Mouse (Mus musculus) thymus, adult 2 months (tissue): ENCODE measurements around the gene Cttn. TPM values are rescaled to one million over a fixed set of nuclear protein-coding genes. Genes with fewer than 3 reads are reported as not detected.

Source experiments
- DNase-seq: peaks from one replicate; pipeline ENCODE4 v3.0.0; 2021
- H3K27ac ChIP-seq: fragments of 200-500 bp; 2 replicates; pipeline ENCODE4 v1.5.1; 2012; ENCODE audit warnings: low read length, control low read depth; ENCODE audit not compliant: control insufficient read depth, insufficient read depth
- H3K27me3 ChIP-seq: fragments of 200-500 bp; 2 replicates; pipeline ENCODE4 v1.6.1; 2012; ENCODE audit warnings: mild to moderate bottlenecking, low read length, moderate library complexity, mixed read lengths; ENCODE audit not compliant: control insufficient read depth, insufficient read depth
- H3K36me3 ChIP-seq: fragments of 200-500 bp; 2 replicates; pipeline ENCODE4 v1.6.1; 2012; ENCODE audit warnings: mild to moderate bottlenecking, low read length, moderate library complexity; ENCODE audit not compliant: control insufficient read depth, insufficient read depth
- H3K4me1 ChIP-seq: fragments of 200-500 bp; replicated peaks from 2 replicates; pipeline ENCODE4 v1.6.1; 2012; ENCODE audit warnings: low read length; ENCODE audit not compliant: control insufficient read depth, insufficient read depth
- H3K4me3 ChIP-seq: fragments of 200-500 bp; 2 replicates; pipeline ENCODE4 v1.5.1; 2012; ENCODE audit warnings: mild to moderate bottlenecking, low read length, control low read depth, moderate library complexity; ENCODE audit not compliant: control insufficient read depth, insufficient read depth
- CTCF ChIP-seq: fragments of 200-500 bp; IDR thresholded peaks from 2 replicates; pipeline ENCODE4 v1.5.1; 2012; ENCODE audit warnings: mild to moderate bottlenecking, control low read depth, low read length, moderate library complexity, borderline replicate concordance; ENCODE audit not compliant: control insufficient read depth, poor library complexity, insufficient read depth; ENCODE audit errors: extremely low read depth
- POLR2A ChIP-seq: fragments of 200-500 bp; IDR thresholded peaks from 2 replicates; pipeline ENCODE4 v1.6.1; 2012; ENCODE audit warnings: mild to moderate bottlenecking, low read length, control low read depth, moderate library complexity; ENCODE audit not compliant: control insufficient read depth, poor library complexity, insufficient read depth; ENCODE audit errors: extremely low read depth
- WGBS: fragments of 180-500 bp; shearing (Covaris S2); methylation state at CpG from one replicate; pipeline ENCODE4 v1.1.7; 2018; 5-methylcytosine and 5-hydroxymethylcytosine counted together
- polyA plus RNA-seq: library from polyadenylated mRNA; depleted of rRNA; stranded (reverse); fragments of >200 nt; gene quantifications from 2 replicates; pipeline ENCODE4 v1.2.3, GENCODE M21; 2012; rRNA removed

Cttn gene
- polyA plus RNA-seq, 1 experiment: 22.0 TPM

GRCm38 (mm10) chr7:144408464-144409000 lies 62.3 kb downstream of the Cttn start:
- 64% methylated on average over 2 of the region's 2 CpGs for WGBS
- no peaks in the 10 kb centered on the region for H3K4me1 ChIP-seq
- H3K4me3 ChIP-seq: no peak overlapping the region
- TF ChIP-seq POLR2A (no peak), CTCF (no peak)
- H3K27ac ChIP-seq: no peak overlapping the region
- no peaks in the 10 kb centered on the region for H3K36me3 ChIP-seq
- H3K27me3 ChIP-seq: no peaks in the 10 kb centered on the region
- DNase-seq: no peak

GRCm38 (mm10) chr7:144407675-144408074 lies 63.1 kb downstream of the Cttn start:
- no peaks in the 10 kb centered on the region for H3K4me1 ChIP-seq
- no peak for TF ChIP-seq POLR2A
- TF ChIP-seq CTCF: no peak

GRCm38 (mm10) chr7:144402492-144402891 lies 68.3 kb downstream of the Cttn start:
- H3K27ac ChIP-seq: no peak overlapping the region
- no peaks in the 10 kb centered on the region for H3K4me1 ChIP-seq
- DNase-seq: no peak
- no peak overlapping the region for H3K4me3 ChIP-seq
- no peaks in the 10 kb centered on the region for H3K27me3 ChIP-seq
- TF ChIP-seq CTCF (no peak), POLR2A (no peak)
- no peaks in the 10 kb centered on the region for H3K36me3 ChIP-seq
- WGBS: 70% methylated on average over 4 of the region's 4 CpGs

More at GRCm38 (mm10) chr7:144407675-144408074, 63.1 kb downstream of the Cttn start:
- H3K27ac ChIP-seq: no peak overlapping the region
- 63% methylated on average over 4 of the region's 4 CpGs for WGBS
- no peaks in the 10 kb centered on the region for H3K27me3 ChIP-seq
- no peaks in the 10 kb centered on the region for H3K36me3 ChIP-seq
- DNase-seq: no peak
- H3K4me3 ChIP-seq: no peak overlapping the region

- Histone ChIP-seq H3K4me1 (no peaks in the 10 kb centered on the region), H3K27me3 (no peaks in the 10 kb centered on the region), H3K4me3 (no peak overlapping the region), H3K27ac (no peak overlapping the region), H3K36me3 (no peaks in the 10 kb centered on the region)
- DNase-seq: no peak
- no peak for TF ChIP-seq CTCF
- TF ChIP-seq POLR2A: no peak
- 80% methylated on average over 6 of the region's 6 CpGs for WGBS
Measured at GRCm38 (mm10) chr7:144391727-144392126, 79.1 kb downstream of the Cttn start.

GRCm38 (mm10) chr7:144390676-144391075 lies 80.1 kb downstream of the Cttn start:
- no peak for DNase-seq
- H3K4me1 ChIP-seq: no peaks in the 10 kb centered on the region
- 90% methylated on average over 8 of the region's 8 CpGs for WGBS
- no peaks in the 10 kb centered on the region for H3K27me3 ChIP-seq
- no peak overlapping the region for H3K27ac ChIP-seq
- H3K36me3 ChIP-seq: no peaks in the 10 kb centered on the region
- TF ChIP-seq POLR2A (no peak), CTCF (no peak)
- no peak overlapping the region for H3K4me3 ChIP-seq

- TF ChIP-seq POLR2A: no peak
- no peak for TF ChIP-seq CTCF
- H3K36me3 ChIP-seq: no peaks in the 10 kb centered on the region
- H3K27me3 ChIP-seq: no peaks in the 10 kb centered on the region
- H3K4me3 ChIP-seq: no peak overlapping the region
- 92% methylated on average over 2 of the region's 2 CpGs for WGBS
- H3K4me1 ChIP-seq: no peaks in the 10 kb centered on the region
- DNase-seq: no peak
- H3K27ac ChIP-seq: no peak overlapping the region
Measured at GRCm38 (mm10) chr7:144389704-144390103, 81.1 kb downstream of the Cttn start.

- 96% methylated on average over 6 of the region's 6 CpGs for WGBS
- H3K4me3 ChIP-seq: no peak overlapping the region
- TF ChIP-seq POLR2A: no peak
- no peak for DNase-seq
- H3K4me1 ChIP-seq: no peaks in the 10 kb centered on the region
- no peaks in the 10 kb centered on the region for H3K27me3 ChIP-seq
- no peak overlapping the region for H3K27ac ChIP-seq
- H3K36me3 ChIP-seq: no peaks in the 10 kb centered on the region
Measured at GRCm38 (mm10) chr7:144387537-144387936, 83.3 kb downstream of the Cttn start.

Other genes with a start within 250 kb of the Cttn start
- 57.0 and 59.8 TPM in 2 replicates for gene Ppfia1, start 82.7 kb upstream of the Cttn start, polyA plus RNA-seq
- gene Fadd, start 111.5 kb upstream of the Cttn start, polyA plus RNA-seq: 15.2 and 15.3 TPM in 2 replicates